Mouse (Mus musculus): ENCODE measurements around the gene Mdm1.

GRCm38 (mm10) chr10:118179265-118179664 lies 37.7 kb downstream of the Mdm1 start:
- no peak for TF ChIP-seq POLR2A (IDR thresholded peaks at IDR 0.05; ENCODE audit: low read depth, low read length)
- no peak for TF ChIP-seq CTCF (conservative IDR thresholded peaks at IDR 0.05; ENCODE audit: insufficient read depth, insufficient read length, low read depth, low read length)
